Mouse (Mus musculus): ENCODE results near the gene Fut8. TPM values are rescaled to one million over a fixed set of nuclear protein-coding genes. Genes with fewer than 3 reads are reported as not detected.

Fut8 gene
- polyA plus RNA-seq (2015; fragmentation: Nextera tagmentation; extraction: Ambion mirVana): 12.9 and 15.0 TPM in 2 replicates

GRCm38 (mm10) chr12:77237950-77238530 lies at the start of gene Fut8:
Gene Fut8 (plus strand): TSS chr12:77238125.

Measured in skeletal muscle tissue, postnatal 0 days (tissue).